Mouse (Mus musculus) kidney, embryonic 16.5 days (tissue): Measurements from ENCODE around the gene Ube4b. TPM values are rescaled to one million over a fixed set of nuclear protein-coding genes. Genes with fewer than 3 reads are reported as not detected.
"Not testable (repeated sequence)": the region's sequence is repeated elsewhere in the genome, so short reads cannot be mapped to it uniquely, and the experiment has no call there.

Experiments used
- ATAC-seq: fragments of 200-750 bp; cut with Nextera tagmentation; 2 replicates; pipeline ENCODE4 v1.8.0; 2017; ENCODE audit warnings: moderate TSS enrichment; ENCODE audit not compliant: low FRiP score, low TSS enrichment
- H3K27ac ChIP-seq: fragments of 300-500 bp; sonication (generic); 2 replicates; pipeline ENCODE4 v1.5.1; 2014; ENCODE audit warnings: low read length
- H3K27me3 ChIP-seq: fragments of 300-500 bp; sonication (generic); 2 replicates; pipeline ENCODE4 v1.6.1; 2014; ENCODE audit warnings: low read length, control low read depth, mixed read lengths; ENCODE audit not compliant: insufficient read depth
- H3K36me3 ChIP-seq: fragments of 300-500 bp; sonication (generic); 2 replicates; pipeline ENCODE4 v1.6.1; 2014; ENCODE audit warnings: low read length, control low read depth, mixed read lengths; ENCODE audit not compliant: insufficient read depth
- H3K4me1 ChIP-seq: fragments of 300-500 bp; sonication (generic); 2 replicates; pipeline ENCODE4 v1.6.1; 2014; ENCODE audit warnings: low read length, control low read depth, mixed read lengths; ENCODE audit not compliant: insufficient read depth
- H3K4me2 ChIP-seq: fragments of 300-500 bp; sonication (generic); replicated peaks from 2 replicates; pipeline ENCODE4 v1.6.1; 2014; ENCODE audit warnings: low read depth, low read length
- H3K4me3 ChIP-seq: fragments of 300-500 bp; sonication (generic); 2 replicates; pipeline ENCODE4 v1.5.1; 2014; ENCODE audit warnings: mild to moderate bottlenecking, low read length
- H3K9ac ChIP-seq: fragments of 300-500 bp; sonication (generic); replicated peaks from 2 replicates; pipeline ENCODE4 v1.6.1; 2014; ENCODE audit warnings: low read length
- H3K9me3 ChIP-seq: fragments of 300-500 bp; sonication (generic); 2 replicates; pipeline ENCODE4 v1.6.1; 2016; ENCODE audit warnings: low read length, control low read depth
- WGBS: fragments of 180-500 bp; shearing (Covaris S2); extraction: QIAGEN DNeasy Blood & Tissue Kit; methylation state at CpG from one replicate; pipeline ENCODE4 v1.1.7; 2014; 5-methylcytosine and 5-hydroxymethylcytosine counted together
- polyA plus RNA-seq: library from polyadenylated mRNA; unstranded; fragments of >200 nt; fragmentation: Nextera tagmentation; extraction: Ambion mirVana; gene quantifications from 2 replicates; pipeline ENCODE4 v1.2.1, GENCODE M21; 2015

The Ube4b gene
- polyA plus RNA-seq, 1 experiment from 2014 or later: 46.8 TPM

DNA sequence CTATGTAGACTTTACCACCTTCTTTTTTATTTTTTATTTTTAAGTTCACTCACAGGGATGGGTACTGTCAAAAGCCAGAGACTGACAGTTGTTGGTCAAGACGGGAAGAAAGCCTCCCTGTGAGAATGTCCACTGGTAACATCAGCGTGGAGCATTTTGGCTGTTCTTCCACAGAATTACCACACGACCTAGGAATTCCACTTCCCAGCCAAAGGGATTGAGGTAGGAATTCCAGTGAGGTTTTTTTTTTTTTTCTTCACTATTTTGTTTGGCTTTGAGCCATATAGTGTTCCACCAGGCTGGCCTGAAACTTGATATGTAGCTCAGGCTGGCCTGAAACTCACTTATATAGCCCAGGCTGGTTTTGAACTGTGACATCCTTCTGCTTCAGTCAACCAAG lies 15.9 kb upstream of the Ube4b start:
- Histone ChIP-seq H3K27ac (no peak overlapping the region), H3K9ac (no peak overlapping the region), H3K4me3 (no peak overlapping the region), H3K4me1 (peaks cover 19% of the 10 kb centered on the region), H3K4me2 (no peak overlapping the region), H3K9me3 (no peaks in the 10 kb centered on the region), H3K27me3 (no peaks in the 10 kb centered on the region), H3K36me3 (no peaks in the 10 kb centered on the region)
- ATAC-seq: no peak
- WGBS: 33% methylated on average over 3 of the region's 3 CpGs

DNA sequence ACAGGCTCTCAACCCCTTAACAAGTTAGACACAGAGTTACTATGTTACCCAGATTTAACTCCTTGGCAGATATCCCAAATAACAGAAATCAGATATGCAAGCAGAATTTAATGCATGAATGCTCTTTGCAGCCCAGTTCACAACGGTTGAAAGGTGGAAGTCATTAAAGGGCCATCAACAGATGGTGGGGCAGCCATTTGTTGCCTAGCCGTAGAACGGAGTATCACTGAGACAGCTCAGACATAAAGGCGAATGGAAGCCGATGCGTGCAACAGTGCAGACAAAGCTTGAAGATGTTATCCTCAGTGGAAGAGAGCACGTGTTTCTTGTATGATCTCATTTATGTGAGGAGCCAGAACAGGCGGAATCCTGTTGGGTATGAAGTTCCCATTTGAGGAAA lies 14.0 kb upstream of the Ube4b start:
- Histone ChIP-seq H3K27ac (no peak overlapping the region), H3K4me1 (peaks cover 12% of the 10 kb centered on the region), H3K36me3 (no peaks in the 10 kb centered on the region), H3K9ac (no peak overlapping the region), H3K4me2 (no peak overlapping the region), H3K9me3 (no peaks in the 10 kb centered on the region), H3K4me3 (no peak overlapping the region), H3K27me3 (no peaks in the 10 kb centered on the region)
- ATAC-seq: 0 out of 2 replicates have a peak, but pooled peaks have one; percentile 29
- WGBS: 23% methylated on average over 8 of the region's 8 CpGs

DNA sequence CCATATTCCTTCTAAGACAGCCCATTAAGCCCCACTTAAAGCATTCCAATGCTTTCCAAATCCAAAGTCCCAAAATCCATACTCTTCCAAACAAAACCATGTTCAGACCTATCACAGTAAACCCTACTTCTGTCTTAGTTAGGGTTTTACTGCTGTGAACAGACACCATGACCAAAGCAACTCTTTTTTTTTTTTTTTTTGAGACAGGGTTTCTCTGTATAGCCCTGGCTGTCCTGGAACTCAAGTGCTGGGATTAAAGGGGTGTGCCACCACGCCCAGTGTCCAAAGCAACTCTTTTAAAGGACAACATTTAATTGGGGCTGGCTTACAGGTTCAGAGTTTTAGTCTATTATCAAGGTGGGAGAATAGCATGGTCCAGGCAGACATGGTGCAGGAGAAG lies 5.3 kb upstream of the Ube4b start:
- not testable (repeated sequence) for H3K27me3 ChIP-seq, ATAC-seq, H3K4me3 ChIP-seq, H3K9ac ChIP-seq, H3K4me2 ChIP-seq, H3K36me3 ChIP-seq, H3K9me3 ChIP-seq, H3K4me1 ChIP-seq, H3K27ac ChIP-seq
- WGBS: 90% methylated on average over 1 of the region's 1 CpGs

DNA sequence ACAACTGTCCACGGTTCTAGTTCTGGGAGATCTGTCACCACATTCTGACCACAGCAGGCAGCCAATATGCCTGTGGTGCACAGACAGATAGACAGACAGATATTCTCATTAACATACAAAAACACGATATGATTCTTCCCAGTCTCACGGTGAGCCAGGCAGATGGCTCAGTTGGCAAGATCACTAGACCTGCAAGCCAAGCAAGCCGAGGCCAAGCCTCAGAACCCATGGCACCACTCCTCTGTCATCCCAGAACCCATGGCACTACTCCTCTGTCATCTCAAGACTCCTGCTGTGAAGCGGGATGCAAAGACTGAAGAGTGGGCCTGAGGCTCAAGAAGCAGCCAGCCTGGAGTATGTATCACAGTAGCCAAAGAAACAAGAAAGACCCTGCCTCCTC lies 3.0 kb upstream of the Ube4b start:
- Histone ChIP-seq H3K27ac (no peak overlapping the region), H3K4me2 (no peak overlapping the region), H3K9ac (no peak overlapping the region), H3K4me3 (no peak overlapping the region), H3K27me3 (no peaks in the 10 kb centered on the region), H3K4me1 (peaks cover 6% of the 10 kb centered on the region; the same call in 1 of the 2 replicates), H3K9me3 (no peaks in the 10 kb centered on the region), H3K36me3 (no peaks in the 10 kb centered on the region)
- no peak for ATAC-seq
- 87% methylated on average over 5 of the region's 5 CpGs for WGBS

DNA sequence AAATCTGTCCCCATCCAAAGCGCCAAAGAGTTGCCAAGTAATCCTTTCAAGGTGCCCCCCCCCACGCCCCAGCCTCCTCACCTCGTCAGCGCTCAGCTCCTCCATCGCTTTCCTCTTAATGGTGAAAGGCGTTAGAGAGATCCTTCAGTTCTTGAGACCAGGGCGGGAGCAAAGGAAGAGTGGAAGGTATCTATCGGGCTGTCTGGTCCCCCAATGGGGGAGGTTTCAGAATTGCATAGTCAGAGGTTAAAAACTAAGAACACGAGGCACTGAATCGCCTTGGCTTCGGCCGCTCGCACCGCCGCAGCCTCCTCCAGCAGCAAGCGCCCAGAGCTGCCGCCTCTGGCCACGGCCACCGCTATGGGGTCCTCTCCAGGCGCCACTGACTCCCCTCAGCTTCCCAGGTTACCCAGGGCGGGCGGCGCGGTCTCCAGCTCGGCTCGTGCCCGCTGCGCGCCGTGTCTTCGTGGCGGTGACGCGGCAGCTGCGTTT lies 702 bp downstream of the Ube4b start:
- H3K4me3 ChIP-seq: peak overlapping the region; percentile 72
- H3K27ac ChIP-seq: peak overlapping the region; percentile 97
- peak; percentile 86 for ATAC-seq
- H3K36me3 ChIP-seq: 0 out of 2 replicates have a peak, but pooled peaks cover 3% of the 10 kb centered on the region
- no peaks in the 10 kb centered on the region for H3K9me3 ChIP-seq
- WGBS: 0% methylated on average over 35 of the region's 35 CpGs
- H3K4me1 ChIP-seq: peaks cover 24% of the 10 kb centered on the region
- peak overlapping the region; percentile 76 for H3K4me2 ChIP-seq
- H3K27me3 ChIP-seq: no peaks in the 10 kb centered on the region
- peak overlapping the region; percentile 81 for H3K9ac ChIP-seq

DNA sequence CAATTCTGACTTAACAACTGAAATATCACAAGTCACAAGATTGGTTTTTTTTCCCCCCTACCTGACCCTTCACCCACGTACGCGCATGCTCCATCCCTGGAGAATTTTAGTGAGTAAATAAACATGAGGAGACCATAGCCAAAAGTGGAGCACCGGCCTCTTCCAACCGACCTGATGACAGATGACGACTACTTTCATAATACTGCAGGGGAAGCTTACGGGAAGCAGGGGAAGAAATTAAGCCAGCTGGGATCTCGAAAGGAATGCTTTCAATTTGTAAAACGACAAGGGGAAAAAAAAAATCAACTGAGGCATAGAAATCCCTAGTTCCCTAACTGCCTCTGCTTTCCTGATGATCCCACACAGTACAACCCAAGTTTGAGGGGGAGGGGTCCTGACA lies 1.8 kb downstream of the Ube4b start:
- Histone ChIP-seq H3K9ac (peak overlapping the region; percentile 70), H3K27me3 (no peaks in the 10 kb centered on the region), H3K27ac (peak overlapping the region; percentile 61), H3K4me3 (peak overlapping the region; percentile 72), H3K4me2 (peak overlapping the region; percentile 76), H3K36me3 (0 out of 2 replicates have a peak, but pooled peaks cover 3% of the 10 kb centered on the region), H3K4me1 (peaks cover 24% of the 10 kb centered on the region), H3K9me3 (no peaks in the 10 kb centered on the region)
- ATAC-seq: no peak
- WGBS: under 1% methylated on average over 9 of the region's 9 CpGs

DNA sequence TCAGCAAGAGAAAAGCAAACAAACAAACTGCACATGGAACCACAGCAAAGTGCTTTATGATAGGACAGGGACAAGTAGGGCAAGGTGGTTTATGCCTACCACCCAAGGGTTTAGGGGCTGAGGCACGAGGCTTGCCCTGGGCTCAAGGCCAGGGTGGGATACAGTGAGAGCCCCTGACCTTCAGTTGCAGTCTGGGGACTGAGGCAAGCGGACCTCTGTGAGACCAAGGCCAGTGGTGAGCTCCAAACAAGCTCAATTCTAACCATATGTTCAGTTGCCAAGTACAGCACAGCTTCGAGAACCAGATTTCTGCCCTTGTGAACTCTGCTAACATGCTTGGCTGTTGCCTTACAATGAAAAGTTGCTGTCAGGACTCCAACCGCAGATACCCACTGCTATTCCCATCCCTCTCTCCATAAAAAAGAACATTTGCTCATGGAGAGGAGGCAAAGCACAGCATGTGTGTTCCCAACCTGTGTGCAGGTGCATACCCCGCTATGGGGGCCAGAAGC lies 8.6 kb downstream of the Ube4b start:
- no peak for ATAC-seq
- no peak overlapping the region for H3K4me3 ChIP-seq
- H3K4me1 ChIP-seq: peaks cover 37% of the 10 kb centered on the region
- WGBS: 63% methylated on average over 5 of the region's 5 CpGs
- no peak overlapping the region for H3K4me2 ChIP-seq
- peaks cover 3% of the 10 kb centered on the region; the same call in 1 of the 2 replicates for H3K36me3 ChIP-seq
- H3K9me3 ChIP-seq: no peaks in the 10 kb centered on the region
- H3K9ac ChIP-seq: no peak overlapping the region
- no peak overlapping the region for H3K27ac ChIP-seq
- H3K27me3 ChIP-seq: no peaks in the 10 kb centered on the region

DNA sequence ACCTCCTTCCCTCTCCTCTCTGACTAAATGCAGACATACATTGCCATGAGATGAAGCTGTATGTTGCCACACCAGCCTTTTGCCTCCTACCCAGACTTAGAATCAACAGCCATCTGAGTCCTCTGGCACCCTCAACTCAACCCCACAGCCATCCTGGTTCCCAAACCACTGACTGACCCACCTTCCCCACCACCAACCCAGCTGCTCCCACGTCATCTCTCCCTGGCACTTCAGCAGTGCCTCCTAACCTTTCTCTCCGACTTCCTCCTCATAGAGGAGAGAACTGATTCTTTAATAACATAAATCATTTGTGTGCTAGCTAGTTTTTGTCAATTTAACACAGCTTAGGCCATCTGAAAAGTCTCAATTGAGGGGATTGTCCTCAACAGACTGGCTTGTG lies 9.6 kb downstream of the Ube4b start:
- no peak for ATAC-seq
- Histone ChIP-seq H3K27ac (peak overlapping the region; percentile 73; the same call in 1 of the 2 replicates), H3K36me3 (peaks cover 7% of the 10 kb centered on the region; the same call in 1 of the 2 replicates), H3K4me1 (peaks cover 36% of the 10 kb centered on the region), H3K9ac (no peak overlapping the region), H3K9me3 (no peaks in the 10 kb centered on the region), H3K27me3 (no peaks in the 10 kb centered on the region), H3K4me3 (no peak overlapping the region), H3K4me2 (no peak overlapping the region)
- 50% methylated on average over 2 of the region's 2 CpGs for WGBS

DNA sequence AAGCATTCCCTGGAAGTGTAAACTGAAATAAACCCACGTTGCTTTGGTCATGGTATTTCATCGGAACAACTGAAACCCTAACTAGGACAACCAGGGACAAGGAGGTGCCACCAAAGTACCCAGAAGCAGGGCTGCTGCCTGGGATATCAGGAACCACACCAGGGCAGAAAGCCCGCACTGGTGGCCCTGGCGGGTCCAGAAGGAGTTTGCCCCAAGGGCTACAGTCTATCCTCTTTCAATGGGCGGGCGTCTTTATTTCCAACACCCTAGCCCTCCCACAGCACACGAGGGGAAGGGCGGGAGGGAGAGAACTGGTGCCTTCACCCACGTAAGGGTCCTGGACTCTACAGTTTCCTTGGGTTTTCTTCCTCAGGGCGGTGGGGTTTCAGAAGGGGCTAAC lies 10.1 kb downstream of the Ube4b start:
- Histone ChIP-seq H3K27me3 (no peaks in the 10 kb centered on the region), H3K4me2 (peak overlapping the region; percentile 8; the same call in 1 of the 2 replicates), H3K36me3 (peaks cover 5% of the 10 kb centered on the region; the same call in 1 of the 2 replicates), H3K9ac (no peak overlapping the region), H3K9me3 (no peaks in the 10 kb centered on the region), H3K27ac (peak overlapping the region; percentile 73; the same call in 1 of the 2 replicates), H3K4me1 (peaks cover 31% of the 10 kb centered on the region), H3K4me3 (no peak overlapping the region)
- 60% methylated on average over 10 of the region's 10 CpGs for WGBS
- no peak for ATAC-seq

DNA sequence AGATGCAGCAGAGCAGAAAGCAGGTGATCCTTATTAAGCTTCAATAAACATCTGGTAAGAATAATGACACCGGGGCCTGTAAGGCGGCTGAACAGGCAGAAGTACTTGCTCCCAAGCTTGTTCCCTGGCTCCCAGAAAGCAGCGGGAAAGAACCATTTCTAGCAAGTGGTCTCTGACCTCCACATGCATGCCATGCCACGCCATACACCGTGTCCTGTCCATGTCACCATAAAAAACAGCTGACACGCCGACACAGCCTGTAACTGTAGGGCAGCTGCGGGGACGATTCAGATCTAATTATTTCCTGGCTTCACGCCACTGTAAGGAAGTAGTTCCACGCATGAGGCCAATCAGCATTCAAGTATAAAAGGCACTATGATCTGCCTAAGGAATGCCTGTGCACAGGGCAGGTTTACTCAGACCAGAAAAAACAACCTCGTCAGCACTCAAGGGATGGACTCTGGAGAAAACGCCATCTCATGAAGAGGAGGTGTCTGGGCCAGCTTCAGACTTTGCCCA lies 10.8 kb downstream of the Ube4b start:
- no peak overlapping the region for H3K4me3 ChIP-seq
- ATAC-seq: peak; percentile 68
- 16% methylated on average over 13 of the region's 13 CpGs for WGBS

More for the DNA sequence above, 10.8 kb downstream of the Ube4b start:
- H3K9ac ChIP-seq: 0 out of 2 replicates have a peak overlapping the region, but pooled peaks have one; percentile 7
- H3K4me1 ChIP-seq: peaks cover 27% of the 10 kb centered on the region
- H3K27me3 ChIP-seq: no peaks in the 10 kb centered on the region
- H3K27ac ChIP-seq: peak overlapping the region; percentile 73
- H3K9me3 ChIP-seq: no peaks in the 10 kb centered on the region
- peaks cover 7% of the 10 kb centered on the region for H3K36me3 ChIP-seq
- no peak overlapping the region for H3K4me2 ChIP-seq
